Mouse (Mus musculus): ENCODE results near the gene Slc35g1. TPM values are rescaled to one million over a fixed set of nuclear protein-coding genes. Genes with fewer than 3 reads are reported as not detected.

Gene Slc35g1
- 33.1 TPM for polyA plus RNA-seq (2014; fragmentation: Illumina TruSeq; extraction: RNeasy Lipid Tissue Mini Kit (QIAGEN cat#74804); ENCODE audit: low read depth, low replicate concordance)

GRCm38 (mm10) chr19:38395701-38396632 is at the start of gene Slc35g1:
Gene Slc35g1 (plus strand): TSS chr19:38395980.

Other genes starting within 250 kb of the Slc35g1 start
- gene Fra10ac1, start 171.8 kb upstream of the Slc35g1 start, polyA plus RNA-seq (2014; fragmentation: Illumina TruSeq; extraction: RNeasy Lipid Tissue Mini Kit (QIAGEN cat#74804); ENCODE audit: low read depth, low replicate concordance): 42.4 TPM
- gene Lgi1, start 131.4 kb upstream of the Slc35g1 start, polyA plus RNA-seq (2014; fragmentation: Illumina TruSeq; extraction: RNeasy Lipid Tissue Mini Kit (QIAGEN cat#74804); ENCODE audit: low read depth, low replicate concordance): not detected
- gene Plce1, start 85.1 kb downstream of the Slc35g1 start, polyA plus RNA-seq (2014; fragmentation: Illumina TruSeq; extraction: RNeasy Lipid Tissue Mini Kit (QIAGEN cat#74804); ENCODE audit: low read depth, low replicate concordance): 3.3 TPM

All from liver, adult 10 weeks (tissue).